Mouse (Mus musculus): ENCODE measurements around the gene Igfals.

DNA sequence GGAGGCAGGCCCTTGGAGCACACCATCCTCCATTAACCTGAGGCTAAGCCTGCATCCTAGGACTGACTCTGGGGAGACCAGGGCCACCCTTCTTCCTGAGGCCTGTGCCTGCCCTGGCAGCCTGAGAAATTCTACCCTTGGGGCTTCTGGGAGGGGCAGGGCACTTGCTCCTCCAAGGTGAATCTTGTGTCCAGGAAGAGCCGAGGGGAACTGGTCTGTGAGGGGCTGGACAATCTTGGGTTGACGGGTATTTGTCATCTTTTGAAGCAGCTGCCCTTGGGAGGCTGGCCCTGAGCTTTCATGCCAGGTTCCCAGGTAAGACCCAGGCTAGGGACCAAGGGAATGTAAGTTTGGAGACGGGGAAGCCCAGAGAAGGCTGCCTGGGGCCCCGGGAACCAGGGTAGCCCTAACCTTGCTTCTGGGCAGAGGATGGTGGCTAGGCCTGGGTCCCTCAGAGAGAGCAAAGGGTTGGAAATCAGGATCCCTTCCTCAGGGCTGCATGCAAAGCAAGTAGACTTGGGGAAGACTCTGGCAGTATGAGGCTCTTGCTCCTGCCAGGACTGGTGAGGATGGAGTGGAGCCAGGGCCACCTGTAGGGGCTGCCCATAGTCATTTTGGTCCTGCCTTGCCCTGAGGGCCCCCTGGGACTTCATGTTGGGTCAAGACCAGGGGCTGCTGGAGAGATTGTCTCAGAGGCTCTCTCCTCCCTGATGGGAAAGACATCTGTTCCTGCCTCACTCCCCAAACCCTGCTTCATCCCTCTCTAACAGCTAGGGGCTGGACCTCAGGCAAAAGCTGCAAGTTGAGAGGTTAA lies 32.5 kb downstream of the Igfals start:
- TF ChIP-seq POLR2A (IDR thresholded peaks at IDR 0.05; ENCODE audit: control insufficient read depth, extremely low read depth, insufficient read depth, low read length, poor library complexity) (no peak), CTCF (IDR thresholded peaks at IDR 0.05; ENCODE audit: borderline replicate concordance, control insufficient read depth, extremely low read depth, insufficient read depth, low read length, poor library complexity) (no peak)
